Mouse (Mus musculus): ENCODE data around the gene Olfr914. TPM values are rescaled to one million over a fixed set of nuclear protein-coding genes. Genes with fewer than 3 reads are reported as not detected.

The Olfr914 gene
- total and polyA plus RNA-seq, 3 experiments, result not detected

GRCm38 (mm10) chr9:38659775-38660174 lies 54.9 kb downstream of the Olfr914 start, which contains the start of gene Olfr916:
Gene Olfr916, minus strand, starts transcription at chr9:38659875.
- Histone ChIP-seq H3K27me3 (ENCODE audit: control insufficient read depth in 1 of 2, insufficient read depth in 2 of 2, low read length in 2 of 2) (no peaks in the 10 kb centered on the region), H3K36me3 (ENCODE audit: control insufficient read depth in 1 of 2, insufficient read depth in 2 of 2, low read length in 2 of 2) (no peaks in the 10 kb centered on the region), H3K4me1 (ENCODE audit: control insufficient read depth in 1 of 2, insufficient read depth in 2 of 2, low read length in 2 of 2) (no peaks in the 10 kb centered on the region), H3K9ac (ENCODE audit: control insufficient read depth, low read depth, low read length, poor library complexity, severe bottlenecking) (no peak within 1 kb of the TSS), H3K27ac (ENCODE audit: control insufficient read depth, low read depth, low read length) (no peak within 1 kb of the TSS), H3K9me3 (replicated peaks; ENCODE audit: insufficient read depth, low read length) (no peaks in the 10 kb centered on the region), H3K4me3 (ENCODE audit: control insufficient read depth in 1 of 2, insufficient read depth in 1 of 2, low read depth in 2 of 2, low read length in 2 of 2) (no peak within 1 kb of the TSS), H3K79me2 (ENCODE audit: control insufficient read depth, insufficient read depth, low read length, poor library complexity) (no peaks in the 10 kb centered on the region)
- TF ChIP-seq TCF12 (IDR thresholded peaks at IDR 0.05; ENCODE audit: low read depth, low read length), result no peak
- no peak for TF ChIP-seq KAT2A (conservative IDR thresholded peaks at IDR 0.05; ENCODE audit: low read depth, low read length)
- TF ChIP-seq HCFC1 (IDR thresholded peaks at IDR 0.05; ENCODE audit: low read depth, low read length), result no peak
- no peak for TF ChIP-seq TAL1 (IDR thresholded peaks at IDR 0.05; ENCODE audit: low read length)
- no peak for TF ChIP-seq NRF1 (IDR thresholded peaks at IDR 0.05; ENCODE audit: insufficient read depth, low read depth, low read length, poor library complexity, severe bottlenecking)
- no peak for TF ChIP-seq SIN3A (IDR thresholded peaks at IDR 0.05; ENCODE audit: low read length)
- TF ChIP-seq USF1 (IDR thresholded peaks at IDR 0.05; ENCODE audit: low read depth, low read length), result no peak
- TF ChIP-seq TBP (IDR thresholded peaks at IDR 0.05; ENCODE audit: low read depth, low read length), result no peak
- TF ChIP-seq GABPA (IDR thresholded peaks at IDR 0.05; ENCODE audit: low read depth, low read length), result no peak
- no peak for TF ChIP-seq UBTF (IDR thresholded peaks at IDR 0.05; ENCODE audit: borderline replicate concordance, insufficient read depth, low read depth, low read length)
- no peak for TF ChIP-seq RAD21 (IDR thresholded peaks at IDR 0.05; ENCODE audit: low read depth, low read length)
- TF ChIP-seq E2F4 (IDR thresholded peaks at IDR 0.05; ENCODE audit: borderline replicate concordance, low read depth, low read length), result no peak
- DNase-seq (ENCODE audit: low read depth, low spot score), result no peak

Other genes starting within 250 kb of the Olfr914 start
- not detected in 2 replicates for gene Olfr250, start 238.2 kb upstream of the Olfr914 start, total RNA-seq (2012; rRNA removed)
- gene Olfr250, start 238.2 kb upstream of the Olfr914 start, polyA plus RNA-seq (2012; ENCODE audit: insufficient read depth in 1 of 2, insufficient read length in 2 of 2, low read depth in 1 of 2, low replicate concordance in 2 of 2, missing spikeins in 1 of 2), result not detected
- not detected in 2 replicates for gene Olfr251, start 228.0 kb upstream of the Olfr914 start, total RNA-seq (2012; rRNA removed)
- gene Olfr251, start 228.0 kb upstream of the Olfr914 start, polyA plus RNA-seq (2012; ENCODE audit: insufficient read depth in 1 of 2, insufficient read length in 2 of 2, low read depth in 1 of 2, low replicate concordance in 2 of 2, missing spikeins in 1 of 2), result not detected
- gene Olfr147, start 203.4 kb upstream of the Olfr914 start, total RNA-seq (2012; rRNA removed), result not detected in 2 replicates
- gene Olfr147, start 203.4 kb upstream of the Olfr914 start, polyA plus RNA-seq (2012; ENCODE audit: insufficient read depth in 1 of 2, insufficient read length in 2 of 2, low read depth in 1 of 2, low replicate concordance in 2 of 2, missing spikeins in 1 of 2), result not detected
- not detected in 2 replicates for gene Olfr901, start 175.6 kb upstream of the Olfr914 start, total RNA-seq (2012; rRNA removed)
- gene Olfr901, start 175.6 kb upstream of the Olfr914 start, polyA plus RNA-seq (2012; ENCODE audit: insufficient read depth in 1 of 2, insufficient read length in 2 of 2, low read depth in 1 of 2, low replicate concordance in 2 of 2, missing spikeins in 1 of 2), result not detected
- not detected in 2 replicates for gene Olfr902, start 157.4 kb upstream of the Olfr914 start, total RNA-seq (2012; rRNA removed)
- gene Olfr902, start 157.4 kb upstream of the Olfr914 start, polyA plus RNA-seq (2012; ENCODE audit: insufficient read depth in 1 of 2, insufficient read length in 2 of 2, low read depth in 1 of 2, low replicate concordance in 2 of 2, missing spikeins in 1 of 2), result not detected
- not detected in 2 replicates for gene Olfr904, start 142.0 kb upstream of the Olfr914 start, total RNA-seq (2012; rRNA removed)
- gene Olfr904, start 142.0 kb upstream of the Olfr914 start, polyA plus RNA-seq (2012; ENCODE audit: insufficient read depth in 1 of 2, insufficient read length in 2 of 2, low read depth in 1 of 2, low replicate concordance in 2 of 2, missing spikeins in 1 of 2), result not detected
- gene Olfr905, start 134.0 kb upstream of the Olfr914 start, total RNA-seq (2012; rRNA removed), result not detected in 2 replicates
- under 1 TPM in 1 of 2 experiments, not detected in 1; 0.01 TPM for gene Olfr905, start 134.0 kb upstream of the Olfr914 start, polyA plus RNA-seq (2012; ENCODE audit: insufficient read depth in 1 of 2, insufficient read length in 2 of 2, low read depth in 1 of 2, low replicate concordance in 2 of 2, missing spikeins in 1 of 2)
- not detected in 2 replicates for gene Olfr906, start 118.0 kb upstream of the Olfr914 start, total RNA-seq (2012; rRNA removed)
- not detected for gene Olfr906, start 118.0 kb upstream of the Olfr914 start, polyA plus RNA-seq (2012; ENCODE audit: insufficient read depth in 1 of 2, insufficient read length in 2 of 2, low read depth in 1 of 2, low replicate concordance in 2 of 2, missing spikeins in 1 of 2)
- not detected in 2 replicates for gene Olfr907, start 109.3 kb upstream of the Olfr914 start, total RNA-seq (2012; rRNA removed)
- not detected for gene Olfr907, start 109.3 kb upstream of the Olfr914 start, polyA plus RNA-seq (2012; ENCODE audit: insufficient read depth in 1 of 2, insufficient read length in 2 of 2, low read depth in 1 of 2, low replicate concordance in 2 of 2, missing spikeins in 1 of 2)
- gene Olfr911-ps1, start 83.5 kb upstream of the Olfr914 start, total RNA-seq (2012; rRNA removed), result not detected in 2 replicates
- not detected for gene Olfr911-ps1, start 83.5 kb upstream of the Olfr914 start, polyA plus RNA-seq (2012; ENCODE audit: insufficient read depth in 1 of 2, insufficient read length in 2 of 2, low read depth in 1 of 2, low replicate concordance in 2 of 2, missing spikeins in 1 of 2)
- not detected in 2 replicates for gene Olfr910, start 67.3 kb upstream of the Olfr914 start, total RNA-seq (2012; rRNA removed)
- not detected for gene Olfr910, start 67.3 kb upstream of the Olfr914 start, polyA plus RNA-seq (2012; ENCODE audit: insufficient read depth in 1 of 2, insufficient read length in 2 of 2, low read depth in 1 of 2, low replicate concordance in 2 of 2, missing spikeins in 1 of 2)
- not detected in 2 replicates for gene Olfr912, start 24.9 kb upstream of the Olfr914 start, total RNA-seq (2012; rRNA removed)
- gene Olfr912, start 24.9 kb upstream of the Olfr914 start, polyA plus RNA-seq (2012; ENCODE audit: insufficient read depth in 1 of 2, insufficient read length in 2 of 2, low read depth in 1 of 2, low replicate concordance in 2 of 2, missing spikeins in 1 of 2), result not detected
- not detected in 2 replicates for gene Olfr913, start 12.3 kb upstream of the Olfr914 start, total RNA-seq (2012; rRNA removed)
- not detected for gene Olfr913, start 12.3 kb upstream of the Olfr914 start, polyA plus RNA-seq (2012; ENCODE audit: insufficient read depth in 1 of 2, insufficient read length in 2 of 2, low read depth in 1 of 2, low replicate concordance in 2 of 2, missing spikeins in 1 of 2)
- gene Olfr916, start 54.8 kb downstream of the Olfr914 start, total RNA-seq (2012; rRNA removed), result not detected in 2 replicates
- not detected for gene Olfr916, start 54.8 kb downstream of the Olfr914 start, polyA plus RNA-seq (2012; ENCODE audit: insufficient read depth in 1 of 2, insufficient read length in 2 of 2, low read depth in 1 of 2, low replicate concordance in 2 of 2, missing spikeins in 1 of 2)
- gene Olfr917, start 60.7 kb downstream of the Olfr914 start, total RNA-seq (2012; rRNA removed), result not detected in 2 replicates
- gene Olfr917, start 60.7 kb downstream of the Olfr914 start, polyA plus RNA-seq (2012; ENCODE audit: insufficient read depth in 1 of 2, insufficient read length in 2 of 2, low read depth in 1 of 2, low replicate concordance in 2 of 2, missing spikeins in 1 of 2), result not detected
- not detected in 2 replicates for gene Olfr918, start 69.5 kb downstream of the Olfr914 start, total RNA-seq (2012; rRNA removed)
- under 1 TPM in 1 of 2 experiments, not detected in 1; 0.03 TPM for gene Olfr918, start 69.5 kb downstream of the Olfr914 start, polyA plus RNA-seq (2012; ENCODE audit: insufficient read depth in 1 of 2, insufficient read length in 2 of 2, low read depth in 1 of 2, low replicate concordance in 2 of 2, missing spikeins in 1 of 2)
- gene Olfr919, start 98.6 kb downstream of the Olfr914 start, total RNA-seq (2012; rRNA removed), result not detected in 2 replicates
- not detected for gene Olfr919, start 98.6 kb downstream of the Olfr914 start, polyA plus RNA-seq (2012; ENCODE audit: insufficient read depth in 1 of 2, insufficient read length in 2 of 2, low read depth in 1 of 2, low replicate concordance in 2 of 2, missing spikeins in 1 of 2)
- 4.1 and 5.2 TPM in 2 replicates for gene Vwa5a, start 113.2 kb downstream of the Olfr914 start, total RNA-seq (2012; rRNA removed)
- 1 to 10 TPM in 1 of 2 experiments, not detected in 1; 4.6 TPM for gene Vwa5a, start 113.2 kb downstream of the Olfr914 start, polyA plus RNA-seq (2012; ENCODE audit: insufficient read depth in 1 of 2, insufficient read length in 2 of 2, low read depth in 1 of 2, low replicate concordance in 2 of 2, missing spikeins in 1 of 2)
- gene Olfr920, start 147.2 kb downstream of the Olfr914 start, total RNA-seq (2012; rRNA removed), result not detected in 2 replicates
- not detected for gene Olfr920, start 147.2 kb downstream of the Olfr914 start, polyA plus RNA-seq (2012; ENCODE audit: insufficient read depth in 1 of 2, insufficient read length in 2 of 2, low read depth in 1 of 2, low replicate concordance in 2 of 2, missing spikeins in 1 of 2)
- not detected in 2 replicates for gene Olfr921, start 168.0 kb downstream of the Olfr914 start, total RNA-seq (2012; rRNA removed)
- gene Olfr921, start 168.0 kb downstream of the Olfr914 start, polyA plus RNA-seq (2012; ENCODE audit: insufficient read depth in 1 of 2, insufficient read length in 2 of 2, low read depth in 1 of 2, low replicate concordance in 2 of 2, missing spikeins in 1 of 2), result not detected
- gene Olfr922, start 209.5 kb downstream of the Olfr914 start, total RNA-seq (2012; rRNA removed), result not detected in 2 replicates
- not detected for gene Olfr922, start 209.5 kb downstream of the Olfr914 start, polyA plus RNA-seq (2012; ENCODE audit: insufficient read depth in 1 of 2, insufficient read length in 2 of 2, low read depth in 1 of 2, low replicate concordance in 2 of 2, missing spikeins in 1 of 2)
- gene Olfr923, start 221.4 kb downstream of the Olfr914 start, total RNA-seq (2012; rRNA removed), result not detected in 2 replicates
- not detected for gene Olfr923, start 221.4 kb downstream of the Olfr914 start, polyA plus RNA-seq (2012; ENCODE audit: insufficient read depth in 1 of 2, insufficient read length in 2 of 2, low read depth in 1 of 2, low replicate concordance in 2 of 2, missing spikeins in 1 of 2)
- not detected in 2 replicates for gene Olfr924, start 239.3 kb downstream of the Olfr914 start, total RNA-seq (2012; rRNA removed)
- gene Olfr924, start 239.3 kb downstream of the Olfr914 start, polyA plus RNA-seq (2012; ENCODE audit: insufficient read depth in 1 of 2, insufficient read length in 2 of 2, low read depth in 1 of 2, low replicate concordance in 2 of 2, missing spikeins in 1 of 2), result not detected
- not detected in 2 replicates for gene Olfr26, start 250.0 kb downstream of the Olfr914 start, total RNA-seq (2012; rRNA removed)
- gene Olfr26, start 250.0 kb downstream of the Olfr914 start, polyA plus RNA-seq (2012; ENCODE audit: insufficient read depth in 1 of 2, insufficient read length in 2 of 2, low read depth in 1 of 2, low replicate concordance in 2 of 2, missing spikeins in 1 of 2), result not detected